Mouse (Mus musculus): ENCODE data around the gene Thoc7. TPM values are rescaled to one million over a fixed set of nuclear protein-coding genes. Genes with fewer than 3 reads are reported as not detected.

Thoc7 gene
- 156 and 167 TPM in 2 replicates for polyA plus RNA-seq (2015; fragmentation: Nextera tagmentation; extraction: Ambion mirVana)

DNA sequence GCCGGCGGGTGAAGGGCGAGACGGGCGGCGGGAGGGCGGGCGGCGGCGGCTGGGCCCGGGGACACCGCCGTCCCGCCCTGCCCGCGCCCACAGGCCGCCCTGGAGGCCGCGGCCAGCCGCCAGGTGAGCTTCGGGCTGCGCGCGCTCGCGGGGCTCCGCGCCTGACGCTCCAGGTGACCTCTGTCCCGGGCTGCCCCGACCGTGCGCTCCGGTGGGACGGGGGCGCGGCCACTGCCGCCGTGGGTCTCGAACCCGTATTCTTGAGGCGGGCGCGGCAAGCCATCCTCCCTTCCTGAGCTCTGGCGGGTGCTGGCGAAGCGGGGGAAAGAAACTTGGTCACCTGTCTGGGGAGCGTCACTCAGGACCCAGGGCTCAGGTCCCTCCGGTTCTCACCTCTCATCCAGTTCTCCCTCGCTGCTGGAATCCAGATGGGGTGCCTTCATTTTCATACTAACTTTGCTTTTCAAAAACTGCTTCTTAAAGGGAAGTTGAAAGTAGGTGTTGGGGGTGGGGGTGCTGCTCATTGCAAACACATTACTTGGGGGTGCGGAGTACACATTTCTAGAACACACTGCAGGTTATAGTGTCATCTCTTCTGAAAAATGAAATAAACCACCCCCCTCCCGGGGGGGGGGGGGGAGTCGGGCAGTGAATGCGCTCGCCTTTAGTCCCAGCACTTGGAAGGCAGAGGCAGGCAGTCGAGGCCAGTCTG, at the start of gene Thoc7, which contains the start of gene Atxn7:
Gene Thoc7, minus strand, starts transcription at position 452 of the 712 bp plus-strand sequence.
Gene Atxn7, plus strand, starts transcription at position 40 of the 712 bp plus-strand sequence.
- Histone ChIP-seq H3K27me3 (ENCODE audit: control insufficient read depth, insufficient read depth, low read length) (no peaks in the 10 kb centered on the region), H3K27ac (ENCODE audit: low read length) (peak within 1 kb of the TSS; percentile 86), H3K9me3 (replicated peaks; ENCODE audit: control insufficient read depth, low read length) (no peaks in the 10 kb centered on the region), H3K36me3 (ENCODE audit: control insufficient read depth, insufficient read depth) (peaks cover 2% of the 10 kb centered on the region; the same call in 1 of the 2 replicates), H3K4me2 (ENCODE audit: low read depth, low read length) (peak within 1 kb of the TSS; percentile 75), H3K4me3 (ENCODE audit: low read length) (peak within 1 kb of the TSS; percentile 79), H3K4me1 (ENCODE audit: control insufficient read depth, insufficient read depth, low read length) (peaks cover 16% of the 10 kb centered on the region), H3K9ac (ENCODE audit: low read length) (peak within 1 kb of the TSS; percentile 99)
- peak; percentile 49 for ATAC-seq (replicated peaks; ENCODE audit: extremely low read depth, insufficient read depth, low FRiP score)
- WGBS = 4% methylated on average over 37 of the region's 56 CpGs

DNA sequence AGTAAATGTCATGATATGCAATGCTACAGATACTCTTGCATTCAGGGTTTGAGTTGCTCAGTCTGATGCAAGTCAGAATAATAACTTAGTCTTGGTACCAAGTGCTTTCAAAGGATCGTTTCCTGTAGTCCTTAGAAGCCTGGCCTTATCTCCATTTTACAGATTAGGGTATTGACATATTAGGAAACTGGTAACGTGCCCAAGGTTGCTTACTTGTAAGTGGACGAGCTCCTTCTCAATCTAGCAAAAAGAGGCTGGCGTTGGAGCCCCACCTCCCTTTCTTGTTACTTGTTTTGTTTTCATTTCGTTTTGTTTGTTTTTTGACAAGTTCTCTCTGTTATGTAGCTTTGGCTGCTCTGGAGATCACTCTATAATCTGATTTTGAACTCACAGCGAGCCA, 48.1 kb upstream of the Thoc7 start:
- no peaks in the 10 kb centered on the region for H3K36me3 ChIP-seq (ENCODE audit: control insufficient read depth, insufficient read depth)
- no peak overlapping the region for H3K9ac ChIP-seq (ENCODE audit: low read length)
- H3K4me3 ChIP-seq (ENCODE audit: low read length) = no peak overlapping the region
- H3K4me2 ChIP-seq (ENCODE audit: low read depth, low read length) = no peak overlapping the region
- peaks cover 12% of the 10 kb centered on the region for H3K4me1 ChIP-seq (ENCODE audit: control insufficient read depth, insufficient read depth, low read length)
- WGBS = 44% methylated on average over 6 of the region's 6 CpGs
- no peaks in the 10 kb centered on the region for H3K9me3 ChIP-seq (replicated peaks; ENCODE audit: control insufficient read depth, low read length)
- no peak for ATAC-seq (replicated peaks; ENCODE audit: extremely low read depth, insufficient read depth, low FRiP score)
- H3K27ac ChIP-seq (ENCODE audit: low read length) = no peak overlapping the region
- H3K27me3 ChIP-seq (ENCODE audit: control insufficient read depth, insufficient read depth, low read length) = no peaks in the 10 kb centered on the region

DNA sequence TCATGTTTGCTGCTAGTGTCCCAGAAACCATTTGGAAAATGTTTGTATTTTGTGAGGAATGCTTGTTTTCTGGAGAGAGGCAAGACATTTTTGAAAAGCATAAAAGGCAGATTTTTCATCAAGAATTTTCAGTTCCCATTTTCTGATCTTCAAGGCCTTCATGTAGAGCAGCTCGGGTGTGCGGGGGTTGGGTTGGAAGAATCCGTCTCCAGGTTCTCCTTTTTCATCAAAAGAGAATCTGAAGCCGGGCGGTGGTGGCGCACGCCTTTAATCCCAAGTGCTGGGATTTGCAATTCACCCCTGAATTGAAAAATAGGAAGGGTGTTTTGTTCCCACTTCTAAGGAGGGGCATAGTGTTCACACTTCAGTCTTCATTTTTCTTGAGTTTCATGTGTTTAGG, 41.1 kb upstream of the Thoc7 start:
- H3K9me3 ChIP-seq (replicated peaks; ENCODE audit: control insufficient read depth, low read length) = no peaks in the 10 kb centered on the region
- no peaks in the 10 kb centered on the region for H3K27me3 ChIP-seq (ENCODE audit: control insufficient read depth, insufficient read depth, low read length)
- no peaks in the 10 kb centered on the region for H3K4me1 ChIP-seq (ENCODE audit: control insufficient read depth, insufficient read depth, low read length)
- WGBS = 93% methylated on average over 7 of the region's 7 CpGs
- ATAC-seq (replicated peaks; ENCODE audit: extremely low read depth, insufficient read depth, low FRiP score) = no peak
- H3K9ac ChIP-seq (ENCODE audit: low read length) = no peak overlapping the region
- 0 out of 2 replicates have a peak, but pooled peaks cover 2% of the 10 kb centered on the region for H3K36me3 ChIP-seq (ENCODE audit: control insufficient read depth, insufficient read depth)
- H3K4me2 ChIP-seq (ENCODE audit: low read depth, low read length) = no peak overlapping the region
- H3K4me3 ChIP-seq (ENCODE audit: low read length) = no peak overlapping the region
- H3K27ac ChIP-seq (ENCODE audit: low read length) = no peak overlapping the region

DNA sequence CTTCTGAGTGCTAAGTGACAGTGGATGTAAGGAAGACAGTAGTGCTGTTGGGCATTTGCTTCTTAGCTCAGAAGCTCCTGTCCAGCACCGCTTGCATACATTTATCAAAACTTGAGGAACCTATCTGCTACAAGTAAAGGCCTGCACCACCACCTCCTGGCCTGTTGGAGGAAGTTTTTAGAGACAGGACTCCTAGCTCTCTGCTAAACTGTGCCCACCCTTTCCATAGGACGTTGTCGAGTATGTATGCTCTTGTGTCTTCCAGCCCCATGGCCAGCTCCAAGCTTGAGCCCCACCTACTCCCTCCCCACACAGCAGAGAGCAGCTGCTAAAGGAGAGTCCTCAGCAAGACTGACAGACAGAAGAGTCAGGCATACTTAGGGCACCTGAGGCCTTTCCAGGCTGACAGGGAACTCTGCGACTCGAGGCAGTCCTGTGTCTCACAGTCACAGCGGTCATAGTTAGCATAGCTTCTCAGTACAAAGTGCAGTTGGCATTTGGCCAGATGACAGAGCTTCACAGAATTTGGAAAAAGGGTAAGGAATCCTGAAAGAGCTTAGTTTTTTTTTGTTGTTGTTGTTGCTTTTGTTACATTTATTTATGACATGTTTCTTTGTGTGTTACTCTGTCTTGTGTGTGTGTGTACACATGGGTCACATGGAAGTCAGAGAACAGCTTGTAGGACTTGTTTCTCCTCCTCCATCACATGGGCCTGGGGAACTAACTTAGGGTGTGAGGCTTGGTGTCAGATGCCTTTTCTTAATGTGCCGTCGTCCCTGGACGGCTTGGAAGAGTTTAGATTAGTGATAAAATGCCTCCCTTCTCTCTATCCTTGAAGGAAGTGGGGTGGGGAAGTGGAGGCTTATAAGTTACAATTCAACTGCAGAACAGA, 33.8 kb upstream of the Thoc7 start:
- WGBS = 35% methylated on average over 9 of the region's 9 CpGs
- Histone ChIP-seq H3K4me2 (ENCODE audit: low read depth, low read length) (no peak overlapping the region), H3K9me3 (replicated peaks; ENCODE audit: control insufficient read depth, low read length) (no peaks in the 10 kb centered on the region), H3K27ac (ENCODE audit: low read length) (no peak overlapping the region), H3K27me3 (ENCODE audit: control insufficient read depth, insufficient read depth, low read length) (no peaks in the 10 kb centered on the region), H3K36me3 (ENCODE audit: control insufficient read depth, insufficient read depth) (no peaks in the 10 kb centered on the region), H3K4me1 (ENCODE audit: control insufficient read depth, insufficient read depth, low read length) (peaks cover 12% of the 10 kb centered on the region), H3K9ac (ENCODE audit: low read length) (no peak overlapping the region), H3K4me3 (ENCODE audit: low read length) (no peak overlapping the region)
- peak; percentile 55 for ATAC-seq (replicated peaks; ENCODE audit: extremely low read depth, insufficient read depth, low FRiP score)

DNA sequence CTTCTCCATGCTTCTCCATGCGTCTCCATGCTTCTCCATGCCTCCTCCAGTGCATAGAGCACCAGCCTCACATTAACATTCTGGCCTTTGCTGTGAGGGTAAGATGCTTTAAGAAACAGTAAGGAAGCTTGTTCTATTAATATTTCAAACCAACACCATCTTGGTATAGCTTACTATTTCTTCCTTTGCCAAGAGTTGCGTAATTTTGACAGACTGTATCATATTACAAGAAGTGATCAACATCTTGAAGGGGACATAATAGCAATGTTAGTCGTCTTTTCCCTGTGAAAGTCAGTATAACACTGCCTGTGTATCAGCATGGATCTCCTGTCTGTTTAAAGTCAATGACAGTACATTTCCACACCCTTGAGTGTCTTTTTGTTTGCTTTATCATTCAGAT, 29.1 kb upstream of the Thoc7 start:
- 80% methylated on average over 3 of the region's 3 CpGs for WGBS
- H3K36me3 ChIP-seq (ENCODE audit: control insufficient read depth, insufficient read depth) = no peaks in the 10 kb centered on the region
- no peaks in the 10 kb centered on the region for H3K9me3 ChIP-seq (replicated peaks; ENCODE audit: control insufficient read depth, low read length)

DNA sequence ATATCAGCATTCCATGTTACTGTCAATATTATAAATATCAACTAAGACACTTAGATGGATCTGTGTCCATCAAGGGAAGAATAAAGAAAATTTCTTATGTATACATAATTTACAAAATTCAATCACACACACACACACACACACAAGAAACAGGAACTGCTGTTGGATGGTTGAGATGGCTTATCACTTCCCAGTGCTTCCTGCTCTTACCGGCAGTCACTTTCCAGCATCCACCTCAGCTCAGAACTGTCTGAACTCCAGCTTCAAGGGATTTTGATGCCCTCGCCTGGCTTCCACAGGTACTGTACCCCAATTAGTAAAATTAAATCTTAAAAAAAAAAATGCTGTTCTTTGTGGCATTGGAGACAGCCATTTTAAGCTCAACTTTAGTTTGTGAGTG, 26.7 kb upstream of the Thoc7 start:
- Histone ChIP-seq H3K4me3 (ENCODE audit: low read length) (no peak overlapping the region), H3K9ac (ENCODE audit: low read length) (no peak overlapping the region), H3K9me3 (replicated peaks; ENCODE audit: control insufficient read depth, low read length) (no peaks in the 10 kb centered on the region), H3K4me2 (ENCODE audit: low read depth, low read length) (no peak overlapping the region), H3K36me3 (ENCODE audit: control insufficient read depth, insufficient read depth) (no peaks in the 10 kb centered on the region), H3K4me1 (ENCODE audit: control insufficient read depth, insufficient read depth, low read length) (no peaks in the 10 kb centered on the region), H3K27me3 (ENCODE audit: control insufficient read depth, insufficient read depth, low read length) (no peaks in the 10 kb centered on the region), H3K27ac (ENCODE audit: low read length) (no peak overlapping the region)
- no peak for ATAC-seq (replicated peaks; ENCODE audit: extremely low read depth, insufficient read depth, low FRiP score)
- 43% methylated on average over 2 of the region's 2 CpGs for WGBS

More for the DNA sequence above, 29.1 kb upstream of the Thoc7 start:
- no peak overlapping the region for H3K9ac ChIP-seq (ENCODE audit: low read length)
- ATAC-seq (replicated peaks; ENCODE audit: extremely low read depth, insufficient read depth, low FRiP score) = no peak
- no peak overlapping the region for H3K4me2 ChIP-seq (ENCODE audit: low read depth, low read length)
- H3K27me3 ChIP-seq (ENCODE audit: control insufficient read depth, insufficient read depth, low read length) = no peaks in the 10 kb centered on the region
- H3K27ac ChIP-seq (ENCODE audit: low read length) = no peak overlapping the region
- peaks cover 9% of the 10 kb centered on the region for H3K4me1 ChIP-seq (ENCODE audit: control insufficient read depth, insufficient read depth, low read length)
- no peak overlapping the region for H3K4me3 ChIP-seq (ENCODE audit: low read length)

DNA sequence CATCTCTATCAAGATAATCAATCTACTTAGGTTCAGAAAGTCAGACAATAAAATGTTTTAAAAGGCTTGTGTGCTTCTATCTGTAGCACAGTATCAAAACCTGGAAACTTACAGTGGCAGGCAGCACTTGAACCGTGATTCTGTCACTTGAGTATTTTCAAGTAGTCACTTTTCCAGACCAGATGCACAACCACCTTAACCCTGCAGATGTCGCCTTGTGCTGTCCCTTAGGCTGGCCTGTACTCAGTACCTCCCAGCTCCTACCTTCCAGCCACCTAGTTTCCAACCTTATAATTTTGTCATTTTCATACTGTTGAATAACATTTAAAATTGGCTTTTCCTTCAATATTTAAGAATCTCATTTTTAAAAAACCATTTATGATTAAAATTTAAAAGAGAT, 20.5 kb upstream of the Thoc7 start:
- H3K4me3 ChIP-seq (ENCODE audit: low read length) = no peak overlapping the region
- no peak for ATAC-seq (replicated peaks; ENCODE audit: extremely low read depth, insufficient read depth, low FRiP score)
- H3K9ac ChIP-seq (ENCODE audit: low read length) = no peak overlapping the region
- H3K27ac ChIP-seq (ENCODE audit: low read length) = no peak overlapping the region
- H3K4me1 ChIP-seq (ENCODE audit: control insufficient read depth, insufficient read depth, low read length) = 0 out of 2 replicates have a peak, but pooled peaks cover 2% of the 10 kb centered on the region
- H3K9me3 ChIP-seq (replicated peaks; ENCODE audit: control insufficient read depth, low read length) = no peaks in the 10 kb centered on the region
- no peaks in the 10 kb centered on the region for H3K27me3 ChIP-seq (ENCODE audit: control insufficient read depth, insufficient read depth, low read length)
- WGBS = 37% methylated on average over 2 of the region's 2 CpGs
- no peak overlapping the region for H3K4me2 ChIP-seq (ENCODE audit: low read depth, low read length)
- no peaks in the 10 kb centered on the region for H3K36me3 ChIP-seq (ENCODE audit: control insufficient read depth, insufficient read depth)

DNA sequence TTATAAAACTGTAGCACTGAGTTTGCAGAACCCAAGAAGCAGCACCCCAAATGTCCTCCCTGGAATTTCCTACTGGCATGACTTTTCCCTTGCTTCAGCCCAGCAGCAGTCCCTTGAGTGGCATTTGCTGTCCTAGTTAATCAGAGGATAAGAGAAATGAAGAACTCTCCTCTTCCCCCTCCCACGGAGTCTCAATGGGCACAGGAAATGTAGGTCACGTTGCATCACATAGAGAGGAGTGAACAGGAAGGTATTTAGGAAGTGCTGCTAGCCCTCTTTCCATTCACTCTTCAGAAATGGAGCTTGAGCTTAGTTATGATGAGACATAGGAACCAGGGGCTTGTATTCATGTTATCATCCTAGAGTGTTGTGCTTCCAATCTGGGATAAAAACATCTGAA, 19.6 kb upstream of the Thoc7 start:
- no peak for ATAC-seq (replicated peaks; ENCODE audit: extremely low read depth, insufficient read depth, low FRiP score)
- H3K4me3 ChIP-seq (ENCODE audit: low read length) = no peak overlapping the region
- H3K9ac ChIP-seq (ENCODE audit: low read length) = no peak overlapping the region
- 40% methylated on average over 2 of the region's 2 CpGs for WGBS
- H3K36me3 ChIP-seq (ENCODE audit: control insufficient read depth, insufficient read depth) = no peaks in the 10 kb centered on the region
- H3K27me3 ChIP-seq (ENCODE audit: control insufficient read depth, insufficient read depth, low read length) = no peaks in the 10 kb centered on the region
- H3K9me3 ChIP-seq (replicated peaks; ENCODE audit: control insufficient read depth, low read length) = no peaks in the 10 kb centered on the region
- 0 out of 2 replicates have a peak, but pooled peaks cover 2% of the 10 kb centered on the region for H3K4me1 ChIP-seq (ENCODE audit: control insufficient read depth, insufficient read depth, low read length)
- no peak overlapping the region for H3K4me2 ChIP-seq (ENCODE audit: low read depth, low read length)
- H3K27ac ChIP-seq (ENCODE audit: low read length) = no peak overlapping the region

DNA sequence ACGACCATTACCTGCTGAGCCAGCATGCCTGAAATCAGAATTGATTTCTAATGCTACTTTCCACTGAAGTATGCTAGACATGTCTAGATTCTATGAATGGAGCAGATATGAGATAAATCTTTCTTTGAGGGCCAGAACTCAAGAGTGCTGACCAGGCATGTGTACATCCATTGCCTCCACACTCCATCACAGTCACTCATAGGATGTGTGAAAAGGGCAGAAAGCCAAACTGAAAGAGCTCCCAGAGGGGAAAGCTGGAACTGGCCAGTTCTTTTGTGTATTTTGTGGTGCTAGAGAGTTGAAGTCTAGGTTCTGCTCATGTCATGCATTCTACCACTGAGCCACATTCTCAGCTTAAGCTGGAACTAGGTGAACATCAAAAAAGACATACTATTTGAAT, 15.8 kb upstream of the Thoc7 start:
- no peak overlapping the region for H3K4me3 ChIP-seq (ENCODE audit: low read length)
- H3K9ac ChIP-seq (ENCODE audit: low read length) = no peak overlapping the region
- 62% methylated on average over 1 of the region's 1 CpGs for WGBS
- H3K27me3 ChIP-seq (ENCODE audit: control insufficient read depth, insufficient read depth, low read length) = no peaks in the 10 kb centered on the region
- no peaks in the 10 kb centered on the region for H3K36me3 ChIP-seq (ENCODE audit: control insufficient read depth, insufficient read depth)
- no peak overlapping the region for H3K4me2 ChIP-seq (ENCODE audit: low read depth, low read length)
- H3K27ac ChIP-seq (ENCODE audit: low read length) = no peak overlapping the region
- no peaks in the 10 kb centered on the region for H3K9me3 ChIP-seq (replicated peaks; ENCODE audit: control insufficient read depth, low read length)
- H3K4me1 ChIP-seq (ENCODE audit: control insufficient read depth, insufficient read depth, low read length) = 0 out of 2 replicates have a peak, but pooled peaks cover 2% of the 10 kb centered on the region
- ATAC-seq (replicated peaks; ENCODE audit: extremely low read depth, insufficient read depth, low FRiP score) = 0 out of 2 replicates have a peak, but pooled peaks have one; percentile 28
